Mouse (Mus musculus) activated CD4-positive, CD25-positive, alpha-beta regulatory T cell, adult 9 weeks (primary cell): ENCODE results near the gene Fam8a1. TPM values are rescaled to one million over a fixed set of nuclear protein-coding genes. Genes with fewer than 3 reads are reported as not detected.

Experiments used
- polyA plus RNA-seq: library from polyadenylated mRNA; unstranded; fragments of 100-300 nt; shearing (Covaris generic); gene quantifications from one replicate; pipeline ENCODE4 v1.2.1, GENCODE M21; 2017

Fam8a1 gene
- 4.0 TPM for polyA plus RNA-seq

DNA sequence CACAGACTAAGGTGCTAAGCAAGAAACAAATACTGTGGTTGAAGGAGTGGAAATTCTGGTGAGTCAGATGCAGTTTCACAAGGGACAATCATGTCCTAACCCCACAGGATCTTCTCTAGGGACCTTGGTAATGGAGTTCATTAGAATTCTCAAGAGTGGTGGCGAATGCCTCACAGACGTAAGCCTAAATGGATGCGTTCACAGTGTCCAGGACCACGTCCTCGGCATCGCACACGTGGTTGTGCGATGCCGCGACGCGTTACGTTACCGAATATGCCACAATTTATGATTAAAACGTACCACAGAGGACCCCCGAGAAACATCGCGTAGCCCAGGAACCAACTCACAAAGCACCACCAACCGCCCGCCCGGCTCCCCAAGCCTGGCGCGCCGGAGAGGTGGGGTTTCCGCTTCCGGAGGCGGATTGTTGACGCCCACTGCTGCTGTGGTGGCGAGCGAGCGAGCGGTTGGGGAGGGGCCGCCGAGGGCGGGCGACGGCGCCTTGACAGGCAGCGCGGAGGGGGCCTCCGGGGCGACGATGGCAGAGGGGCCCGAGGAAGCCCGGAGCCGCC lies at the start of gene Fam8a1:
Fam8a1 (plus strand) TSS at position 475 of the 572 bp plus-strand sequence.

Other genes starting within 250 kb of the Fam8a1 start
- 0.57 TPM for gene Cap2, start 167.7 kb upstream of the Fam8a1 start, polyA plus RNA-seq
- 60.3 TPM for gene Nup153, start 58.4 kb downstream of the Fam8a1 start, polyA plus RNA-seq